Mouse (Mus musculus) ES-Bruce4 (cell line): ENCODE measurements around the gene Ash1l.
"Not testable (repeated sequence)": the region's sequence is repeated elsewhere in the genome, so short reads cannot be mapped to it uniquely, and the experiment has no call there.

Experiments used
- CTCF ChIP-seq: IDR thresholded peaks from one replicate; pipeline ENCODE4 v1.8.1; 2011; ENCODE audit warnings: low read depth, low read length
- EP300 ChIP-seq: IDR thresholded peaks from 2 replicates; pipeline ENCODE4 v1.6.1; 2011; ENCODE audit warnings: low read depth, low read length; ENCODE audit not compliant: insufficient read depth
- POLR2A ChIP-seq: IDR thresholded peaks from one replicate; pipeline ENCODE4 v1.8.1; 2011; ENCODE audit warnings: low read length; ENCODE audit not compliant: insufficient read depth

DNA sequence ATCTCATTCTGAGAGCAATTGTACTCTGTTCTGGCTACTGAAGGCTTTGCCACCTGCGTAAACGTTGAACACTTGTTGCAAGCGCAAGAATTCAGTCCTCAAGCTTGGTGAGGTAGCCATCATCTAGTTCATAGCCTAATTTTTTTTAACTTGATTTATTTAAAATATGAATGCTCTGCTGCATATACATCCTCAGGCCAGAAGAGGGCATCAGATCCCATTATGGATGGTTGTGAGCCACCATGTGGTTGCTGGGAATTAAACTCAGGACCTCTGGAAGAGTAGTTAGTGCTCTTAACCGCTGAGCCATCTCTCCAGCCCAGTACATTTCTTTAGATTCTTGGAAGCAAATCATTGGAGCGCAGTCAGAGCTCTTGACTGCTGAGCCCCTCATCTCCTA, 80.5 kb downstream of the Ash1l start:
- TF ChIP-seq POLR2A, EP300, CTCF: not testable (repeated sequence)
